Mouse (Mus musculus): ENCODE data around the gene Bmpr2. TPM values are rescaled to one million over a fixed set of nuclear protein-coding genes. Genes with fewer than 3 reads are reported as not detected.

Gene Bmpr2
- total and polyA plus RNA-seq, 3 experiments: 7.3 to 71.5 (median 47.6) TPM

Other genes starting within 250 kb of the Bmpr2 start
- 10 to 100 TPM in 1 of 2 experiments, 1 to 10 TPM in 1; 1.4 to 40.9 TPM for gene Gm973, start 247.1 kb upstream of the Bmpr2 start, total RNA-seq (2021)
- 0.46 and 0.83 TPM in 2 replicates for gene Gm973, start 247.1 kb upstream of the Bmpr2 start, polyA plus RNA-seq (2012; rRNA removed)
- gene Sumo1, start 92.6 kb upstream of the Bmpr2 start, total RNA-seq (2021): 100 to 1,000 TPM; 112 to 132 TPM
- 3.4 and 3.8 TPM in 2 replicates for gene Sumo1, start 92.6 kb upstream of the Bmpr2 start, polyA plus RNA-seq (2012; rRNA removed)
- gene Nop58, start 78.4 kb upstream of the Bmpr2 start, total RNA-seq (2021): 100 to 1,000 TPM in 1 of 2 experiments, 10 to 100 TPM in 1; 87.4 to 129 TPM
- 16.8 and 18.9 TPM in 2 replicates for gene Nop58, start 78.4 kb upstream of the Bmpr2 start, polyA plus RNA-seq (2012; rRNA removed)
- gene Fam117b, start 149.6 kb downstream of the Bmpr2 start, total RNA-seq (2021): 10 to 100 TPM; 33.8 to 35.6 TPM
- 23.7 and 26.9 TPM in 2 replicates for gene Fam117b, start 149.6 kb downstream of the Bmpr2 start, polyA plus RNA-seq (2012; rRNA removed)

All from adrenal gland, adult 2 months (tissue).